Mouse (Mus musculus): Measurements from ENCODE around the gene Fam83d. TPM values are rescaled to one million over a fixed set of nuclear protein-coding genes. Genes with fewer than 3 reads are reported as not detected.

The Fam83d gene
- total RNA-seq, 2 experiments from 2014 or later: 1.6 to 2.6 TPM

DNA sequence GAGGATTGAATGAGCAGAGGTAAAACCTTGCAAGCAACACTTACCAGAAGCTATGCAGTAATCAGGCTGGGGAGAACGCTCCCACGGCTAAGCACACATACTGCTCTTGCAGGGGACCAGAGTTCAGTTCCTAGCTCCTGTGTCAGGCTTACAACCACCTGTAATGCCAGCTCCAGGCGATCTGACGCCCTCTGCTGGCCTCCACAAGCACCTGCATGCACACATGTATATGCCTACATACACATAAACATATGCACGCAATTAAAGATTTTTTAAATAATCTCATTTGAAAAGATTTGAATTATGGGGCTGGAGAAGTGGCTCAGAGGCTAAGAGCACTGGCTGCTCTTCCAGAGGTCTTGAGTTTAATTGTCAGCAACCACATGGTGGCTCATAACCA is 25.5 kb upstream of the Fam83d start:
- intact Hi-C loops (cut with DNase I): loop anchor here (2.0 to 10.0 kb wide), 2 partner anchors 52 to 198 kb away; no protein-coding TSS in a partner anchor
- DNase-seq (ENCODE audit: low spot score in 2 of 2): no peak

GRCm38 (mm10) chr2:158743518-158744141 is 24.3 kb upstream of the Fam83d start:
- intact Hi-C loops (cut with DNase I): loop anchor here (2.0 to 10.0 kb wide), 2 partner anchors 53 to 199 kb away; no protein-coding TSS in a partner anchor
- peak in 1 of 2 experiments; percentile 65 for DNase-seq (ENCODE audit: low spot score in 2 of 2)

DNA sequence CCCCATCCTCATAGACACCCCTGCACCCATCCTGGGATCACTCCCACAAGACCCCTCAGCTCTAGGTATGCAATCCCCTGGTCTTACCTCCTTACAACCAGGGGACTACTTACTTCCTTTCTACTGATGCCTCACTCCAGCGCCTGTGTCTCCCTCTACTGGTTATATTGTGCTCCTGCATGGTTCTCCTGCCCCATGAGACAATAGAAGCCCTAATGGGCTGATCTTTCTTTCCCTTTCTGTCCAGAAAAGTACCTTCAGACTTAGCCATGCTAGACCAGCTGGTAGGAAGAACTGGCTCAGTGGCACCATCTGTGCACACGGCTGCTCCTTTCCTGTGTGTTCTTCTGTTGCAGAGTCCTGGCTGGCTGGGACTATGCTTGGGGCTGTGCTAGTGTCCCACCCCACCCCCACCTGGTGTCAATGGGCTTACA is 22.8 kb upstream of the Fam83d start:
- DNase-seq (ENCODE audit: low spot score in 2 of 2): peak in 1 of 2 experiments; percentile 67
- intact Hi-C loops (cut with DNase I): loop anchor here (1.0 to 10.0 kb wide), 2 partner anchors 77 to 200 kb away; no protein-coding TSS in a partner anchor

GRCm38 (mm10) chr2:158746164-158746563 is 21.7 kb upstream of the Fam83d start:
- DNase-seq (ENCODE audit: low spot score in 2 of 2): no peak
- intact Hi-C loops (cut with DNase I): loop anchor here (10.0 kb wide), 1 partner anchor 201 kb away; no protein-coding TSS in a partner anchor

DNA sequence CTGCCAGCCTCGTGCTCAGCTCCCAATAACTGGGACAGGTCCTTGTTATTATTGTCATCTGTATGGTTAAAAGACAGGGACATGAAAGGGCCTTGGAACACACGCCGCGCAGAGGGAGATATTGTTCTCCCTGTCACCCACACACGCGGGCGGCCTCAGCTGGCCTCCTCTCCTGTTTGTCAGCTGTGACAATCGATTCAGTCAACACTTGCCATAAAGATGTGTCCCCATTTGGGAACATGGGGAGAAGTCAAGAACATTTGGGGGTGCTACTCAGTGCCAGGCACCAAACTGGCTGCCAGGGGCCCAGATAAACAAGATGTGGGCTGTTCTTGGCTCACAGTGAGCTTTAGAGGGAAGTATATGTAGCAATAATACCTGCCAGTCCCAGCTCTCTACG is 18.5 kb upstream of the Fam83d start:
- intact Hi-C loops (cut with DNase I): loop anchor here (10.0 kb wide), 1 partner anchor 205 kb away; no protein-coding TSS in a partner anchor
- no peak for DNase-seq (ENCODE audit: low spot score in 2 of 2)

GRCm38 (mm10) chr2:158760231-158760630 is 7.7 kb upstream of the Fam83d start:
- DNase-seq (ENCODE audit: low spot score in 2 of 2): no peak
- intact Hi-C loops (cut with DNase I): no loop called here

DNA sequence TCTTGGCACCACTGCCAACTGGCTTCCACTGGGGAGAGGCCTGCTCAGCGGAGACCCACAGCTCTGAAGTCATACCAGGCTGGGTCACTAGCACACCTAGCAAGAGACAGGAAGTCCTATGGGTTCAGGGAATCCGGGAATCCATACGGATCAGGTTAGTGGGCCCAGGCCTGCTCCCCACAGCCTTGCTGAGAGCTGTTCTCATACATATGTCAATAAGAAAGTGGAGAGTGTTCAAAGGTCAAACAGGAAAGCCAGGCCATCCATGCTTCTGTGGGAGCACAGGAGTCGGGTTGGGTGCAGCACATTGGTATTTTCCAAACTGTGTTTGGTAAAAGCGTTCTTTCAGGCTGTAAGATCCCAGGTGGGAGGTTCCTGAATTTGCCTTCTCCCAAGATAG is 5.6 kb upstream of the Fam83d start:
- DNase-seq (ENCODE audit: low spot score in 2 of 2): no peak
- intact Hi-C loops (cut with DNase I): no loop called here

DNA sequence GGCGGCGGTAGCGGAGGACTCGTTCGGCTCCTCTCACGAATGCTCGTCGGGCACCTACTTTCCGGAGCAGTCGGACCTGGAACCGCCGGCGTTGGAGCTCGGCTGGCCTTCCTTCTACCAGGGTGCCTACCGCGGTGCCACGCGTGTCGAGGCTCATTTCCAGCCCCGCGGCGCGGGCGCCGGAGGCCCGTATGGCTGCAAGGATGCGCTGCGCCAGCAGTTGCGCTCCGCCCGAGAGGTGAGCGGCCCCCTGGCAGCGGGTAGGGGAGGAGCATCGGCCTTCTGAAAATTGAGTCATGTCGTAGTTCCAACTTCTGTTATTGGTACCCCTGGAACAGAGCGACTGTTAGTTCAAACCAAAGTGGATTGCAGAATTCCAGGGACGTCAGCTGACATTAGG is 457 bp downstream of the Fam83d start:
- intact Hi-C loops (cut with DNase I): loop anchor here (5.0 kb wide), 1 partner anchor 94 kb away; no protein-coding TSS in a partner anchor
- DNase-seq (ENCODE audit: low spot score in 2 of 2): no peak

DNA sequence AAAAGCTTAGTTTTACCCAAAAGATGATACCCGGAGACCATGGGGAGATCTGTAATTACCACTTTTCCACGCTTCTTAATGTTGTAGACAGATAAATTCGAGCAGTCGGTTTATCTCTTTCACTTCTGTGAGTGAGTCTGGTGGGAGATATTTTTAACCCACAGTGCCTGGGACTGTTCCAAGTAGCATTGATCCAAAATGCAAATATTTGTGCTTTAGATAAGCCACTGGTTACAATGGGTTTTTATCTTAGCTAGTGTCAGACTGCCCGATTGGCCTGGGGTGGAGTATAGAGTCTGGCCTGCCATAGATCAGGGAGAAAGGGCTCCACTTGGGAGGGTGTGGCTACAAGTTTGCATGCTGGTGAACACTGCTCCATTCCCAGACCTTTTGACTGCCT is 878 bp downstream of the Fam83d start:
- intact Hi-C loops (cut with DNase I): loop anchor here (5.0 kb wide), 1 partner anchor 94 kb away; no protein-coding TSS in a partner anchor
- no peak for DNase-seq (ENCODE audit: low spot score in 2 of 2)

DNA sequence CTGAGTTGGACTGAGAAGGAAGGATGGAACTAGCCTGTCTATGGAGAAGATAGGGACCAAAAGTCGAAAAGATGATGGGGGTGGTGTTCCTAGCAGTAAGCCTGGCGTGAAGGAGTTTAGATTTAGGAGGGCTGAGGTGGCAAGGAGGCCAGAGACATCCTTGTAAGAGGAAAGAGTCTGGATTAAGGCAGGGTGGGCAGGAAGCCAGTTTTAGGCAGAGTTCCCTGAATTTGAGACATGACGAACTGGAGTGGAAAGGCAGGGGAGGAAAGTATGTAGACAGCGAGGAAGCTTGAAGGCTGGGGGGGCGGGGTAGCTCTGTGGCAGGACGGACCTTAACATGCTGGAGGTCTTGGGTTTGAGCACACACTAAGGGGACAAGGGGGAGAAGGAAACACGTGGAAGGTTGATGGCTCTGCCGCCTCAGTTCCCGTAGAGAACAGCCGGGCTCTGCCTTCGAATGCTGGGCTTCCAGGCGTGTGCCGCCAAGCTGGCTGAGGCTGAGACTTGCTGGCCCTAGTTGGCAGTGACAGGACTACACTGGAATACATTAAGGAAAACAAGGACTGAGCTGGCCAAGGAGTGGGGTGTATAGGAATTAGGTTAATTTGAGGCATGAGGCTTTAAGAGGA is 2.3 kb downstream of the Fam83d start:
- DNase-seq (ENCODE audit: low spot score in 2 of 2): no peak
- intact Hi-C loops (cut with DNase I): no loop called here

- DNase-seq (ENCODE audit: low spot score in 2 of 2): no peak
- intact Hi-C loops (cut with DNase I): no loop called here
Measured at GRCm38 (mm10) chr2:158771066-158771763, 3.3 kb downstream of the Fam83d start.

- intact Hi-C loops (cut with DNase I): no loop called here
- no peak for DNase-seq (ENCODE audit: low spot score in 2 of 2)
Measured at GRCm38 (mm10) chr2:158772808-158773207, 4.9 kb downstream of the Fam83d start.

- intact Hi-C loops (cut with DNase I): no loop called here
- DNase-seq (ENCODE audit: low spot score in 2 of 2): no peak
Measured at GRCm38 (mm10) chr2:158774886-158775285, 7.0 kb downstream of the Fam83d start.

- no peak for DNase-seq (ENCODE audit: low spot score in 2 of 2)
- intact Hi-C loops (cut with DNase I): no loop called here
Measured at GRCm38 (mm10) chr2:158776716-158777115, 8.8 kb downstream of the Fam83d start.

DNA sequence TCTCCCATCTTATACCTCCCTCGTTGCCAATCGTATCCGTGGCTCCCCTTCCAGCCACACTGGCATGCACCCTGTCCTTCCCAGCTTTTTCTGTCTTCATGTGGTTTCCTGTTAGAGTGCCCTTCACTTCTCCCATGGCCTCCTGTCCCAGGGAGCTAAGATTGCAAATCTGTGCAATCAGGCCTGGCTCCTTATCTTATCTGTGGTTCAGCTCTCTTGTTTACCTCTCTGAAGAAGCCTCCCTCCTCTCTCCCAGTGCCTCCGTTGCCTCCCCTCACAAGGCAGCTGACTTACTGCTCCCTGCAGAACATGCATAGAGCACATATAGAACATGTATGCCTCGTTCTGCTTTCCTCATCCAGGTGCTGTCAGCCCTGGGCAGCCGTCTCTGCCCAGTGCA is 9.6 kb downstream of the Fam83d start:
- no peak for DNase-seq (ENCODE audit: low spot score in 2 of 2)
- intact Hi-C loops (cut with DNase I): no loop called here

- DNase-seq (ENCODE audit: low spot score in 2 of 2): no peak
- intact Hi-C loops (cut with DNase I): no loop called here
Measured at GRCm38 (mm10) chr2:158778349-158778748, 10.5 kb downstream of the Fam83d start.

DNA sequence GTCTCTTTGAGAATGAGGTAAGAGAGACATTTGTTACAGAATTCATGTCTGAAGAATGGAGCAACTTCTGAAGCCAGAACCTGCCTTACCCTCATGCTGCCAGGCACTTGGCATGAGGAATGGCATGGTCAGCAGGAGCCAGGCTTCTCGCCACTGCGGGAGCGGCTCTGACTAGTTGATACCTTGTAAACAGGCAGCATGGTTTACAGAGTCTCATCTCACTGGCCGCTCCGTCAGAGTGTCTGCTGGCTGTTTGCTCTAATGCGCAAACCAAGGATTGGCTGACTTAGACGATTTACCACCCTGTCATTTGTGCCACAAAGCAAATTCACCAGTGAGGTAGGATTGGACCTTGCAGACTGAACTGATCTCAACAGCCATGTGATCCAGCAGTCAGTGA is 13.2 kb downstream of the Fam83d start:
- intact Hi-C loops (cut with DNase I): no loop called here
- no peak for DNase-seq (ENCODE audit: low spot score in 2 of 2)

DNA sequence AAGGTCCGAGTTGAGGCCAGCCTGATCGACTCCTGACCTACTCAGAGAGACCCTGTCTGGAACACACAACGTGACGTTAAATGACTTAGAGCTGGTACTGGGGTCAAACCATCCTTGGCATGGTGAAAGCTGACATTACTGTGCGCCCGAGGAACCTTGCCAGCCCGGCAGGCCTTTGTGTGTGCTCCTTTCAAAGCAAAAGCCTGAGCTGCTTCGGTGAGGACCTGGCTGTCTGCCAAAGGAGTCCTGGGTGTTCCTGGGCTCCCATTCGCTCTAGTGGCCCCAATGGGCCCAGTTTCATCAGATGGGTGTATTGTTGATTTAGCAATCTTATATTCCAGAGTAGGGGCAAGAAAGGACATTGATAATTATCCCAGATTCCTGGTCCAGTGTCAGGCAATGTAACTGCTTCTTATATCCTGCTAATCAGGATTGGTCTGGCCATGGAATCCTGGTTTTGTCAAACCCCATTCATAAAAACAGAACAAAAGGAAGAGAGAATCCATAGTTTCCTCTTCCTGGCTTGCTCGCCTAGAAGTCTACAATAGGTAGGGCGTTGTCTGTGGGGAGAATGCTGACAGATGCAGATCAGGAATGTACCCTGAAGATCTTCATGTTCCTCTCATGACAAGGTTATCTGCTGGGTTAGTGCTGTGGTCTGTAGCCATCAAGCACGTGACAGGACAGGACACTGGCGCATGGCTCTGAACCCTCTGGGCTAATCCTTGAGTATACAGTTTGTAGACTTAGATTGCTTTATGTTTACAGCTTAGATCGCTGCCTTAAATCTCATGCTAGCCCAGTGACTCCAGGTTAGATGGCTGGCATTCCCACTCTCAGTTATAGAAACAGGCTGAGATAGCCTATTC is 19.3 kb downstream of the Fam83d start:
- intact Hi-C loops (cut with DNase I): no loop called here
- DNase-seq (ENCODE audit: low spot score in 2 of 2): no peak

DNA sequence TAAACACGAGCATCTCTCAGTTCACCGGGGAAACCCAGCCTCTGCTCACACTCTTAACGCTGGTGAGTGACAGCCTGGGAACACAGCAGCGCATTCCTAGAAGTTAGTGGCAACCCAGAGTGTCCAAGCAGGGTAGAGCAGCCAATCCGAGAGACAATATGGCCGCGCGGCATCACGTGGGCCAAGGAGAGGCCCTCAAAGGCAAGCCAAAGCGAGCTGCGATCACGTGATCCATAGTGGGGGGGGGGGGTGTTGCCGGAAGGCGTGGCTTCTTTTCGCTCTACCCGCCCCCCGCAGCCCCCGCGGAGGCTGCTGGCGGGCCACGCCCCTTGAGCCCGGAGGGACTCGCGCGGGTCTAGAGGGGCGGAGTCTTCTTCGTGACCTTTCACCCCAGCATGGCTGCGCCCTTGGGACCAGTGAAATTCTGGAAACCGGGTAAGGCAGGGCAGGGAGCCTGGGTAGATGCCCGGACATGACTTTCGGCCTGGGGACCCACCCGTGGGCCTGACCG is 26.7 kb downstream of the Fam83d start, which contains the start of gene Dhx35:
Dhx35 (plus strand) TSS at position 314 of the 511 bp plus-strand sequence.
- intact Hi-C loops (cut with DNase I): no loop called here
- DNase-seq (ENCODE audit: low spot score in 2 of 2): peak; percentile 94 to 98
